Mouse (Mus musculus) inflammation-experienced regulatory T-cells, adult 6 months (primary cell): ENCODE results near the gene Akt1. TPM values are rescaled to one million over a fixed set of nuclear protein-coding genes. Genes with fewer than 3 reads are reported as not detected.
A peak's percentile ranks its signal among the peaks of the same experiment; 100 is the strongest.

Experiments used
- ATAC-seq: one replicate; pipeline ENCODE4 v1.8.0; 2017
- polyA plus RNA-seq, 3 experiments: library from polyadenylated mRNA; unstranded; fragments of 100-300 nt; shearing (Covaris generic); gene quantifications; one replicate each; pipeline ENCODE4 v1.2.1; 2017

Akt1 gene
- polyA plus RNA-seq, 3 experiments from 2014 or later, result 20.2 to 26.3 (median 21.0) TPM

DNA sequence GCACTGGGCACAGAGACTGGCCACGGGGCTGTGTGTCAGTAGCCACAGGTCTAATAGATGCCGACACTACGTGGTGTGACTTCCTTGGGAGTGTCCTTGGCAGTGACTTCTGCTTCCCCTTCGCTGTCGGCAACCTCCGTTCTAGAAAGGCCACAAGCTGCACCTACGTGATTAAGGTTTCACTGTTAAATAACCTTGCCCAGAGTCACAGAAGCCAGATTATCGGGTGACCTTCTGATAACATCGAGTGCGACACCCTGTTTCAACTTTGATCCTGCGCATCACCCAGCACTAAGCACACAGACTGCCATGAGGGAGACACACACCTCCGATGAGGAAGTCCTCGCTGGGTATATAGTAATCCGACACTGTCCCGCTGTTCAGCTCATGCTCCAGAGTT is 13.8 kb upstream of the Akt1 start:
- ATAC-seq, result peak; percentile 41

DNA sequence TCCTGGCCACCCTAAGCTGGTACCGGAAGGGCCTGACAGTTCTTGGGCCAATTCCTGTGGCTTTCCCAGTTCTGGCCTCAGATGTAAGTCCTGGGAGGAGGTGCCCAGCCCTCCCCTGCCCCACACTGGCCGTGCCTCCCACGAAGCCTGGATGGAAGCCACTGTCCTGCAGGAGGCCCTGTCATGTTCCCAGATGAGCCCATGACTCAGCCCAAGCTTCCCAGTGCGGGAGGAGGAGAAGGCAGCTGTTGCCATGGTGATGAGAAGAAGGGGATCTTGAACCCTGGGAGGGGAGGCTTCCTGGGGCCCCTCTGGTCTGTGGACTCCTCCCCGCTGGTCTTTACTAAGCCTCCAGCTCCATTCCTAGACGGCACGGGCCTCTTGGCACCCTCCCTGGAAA is 8.7 kb upstream of the Akt1 start:
- ATAC-seq, result no peak

DNA sequence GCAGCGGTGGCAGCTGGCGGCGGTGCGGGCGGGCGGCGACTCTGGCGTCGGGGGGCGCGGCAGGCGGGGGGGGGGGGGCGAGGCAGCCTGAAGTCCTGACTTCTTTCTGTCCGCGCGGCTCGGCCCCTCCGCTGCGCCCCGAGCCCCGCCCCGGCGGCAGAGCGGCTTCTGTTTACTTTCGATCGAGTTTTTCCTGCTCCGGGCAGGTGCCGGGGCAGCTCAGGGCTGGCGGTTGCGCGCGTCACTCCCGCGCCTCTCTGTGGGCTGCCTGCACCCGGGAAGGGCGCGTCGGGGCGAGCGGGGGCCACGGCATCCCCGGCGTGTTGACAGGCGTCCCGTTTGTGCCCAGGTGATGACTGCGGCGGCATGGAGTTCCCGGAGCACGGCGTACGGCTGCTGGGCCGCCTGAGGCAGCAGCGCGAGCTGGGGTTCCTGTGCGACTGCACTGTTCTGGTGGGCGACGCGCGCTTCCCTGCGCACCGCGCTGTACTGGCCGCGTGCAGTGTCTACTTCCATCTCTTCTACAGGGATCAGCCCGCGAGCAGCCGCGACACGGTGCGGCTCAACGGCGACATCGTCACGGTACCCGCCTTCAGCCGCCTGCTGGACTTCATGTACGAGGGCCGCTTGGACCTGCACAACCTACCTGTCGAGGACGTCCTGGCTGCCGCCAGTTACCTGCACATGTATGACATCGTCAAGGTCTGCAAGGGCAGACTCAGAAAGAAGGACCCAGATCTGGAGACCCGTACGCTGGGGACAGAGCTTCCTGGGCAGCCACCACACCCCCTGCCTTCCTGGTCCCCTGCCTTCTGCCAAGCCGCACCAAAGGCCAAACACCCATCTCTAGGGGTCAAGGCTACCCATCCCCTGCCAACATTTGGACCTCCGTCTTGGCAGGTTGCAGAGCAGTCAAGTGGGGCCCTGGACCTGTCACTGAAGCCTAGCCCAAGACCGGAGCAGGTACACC is 4.6 kb upstream of the Akt1 start:
- ATAC-seq, result peak; percentile 31

DNA sequence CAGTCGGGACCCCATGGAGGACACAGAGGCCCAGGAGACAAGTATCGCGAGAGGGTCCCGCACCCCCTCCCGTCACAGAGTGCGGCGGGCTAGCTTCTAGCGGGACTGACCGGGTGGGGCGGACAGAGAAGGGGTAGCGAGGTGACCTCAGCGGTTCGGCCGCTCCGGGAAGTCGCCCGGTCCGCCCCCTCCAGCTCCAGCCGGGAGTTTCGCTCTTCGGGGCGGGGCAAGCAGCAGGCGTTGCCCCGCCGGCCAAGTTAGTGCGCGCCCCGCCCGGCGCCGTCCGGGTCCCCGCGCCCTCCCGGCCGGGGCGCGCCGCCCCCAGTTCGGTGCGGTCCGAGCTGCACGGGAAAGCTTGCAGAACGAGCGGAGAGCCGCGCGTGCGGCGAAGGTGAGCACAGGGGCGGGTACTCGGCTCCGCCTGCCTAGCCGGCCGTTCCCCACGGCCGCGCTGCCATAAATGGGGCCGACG is 3.9 kb upstream of the Akt1 start, which contains the start of gene Zbtb42:
Gene Zbtb42, plus strand, starts transcription at position 274 of the 472 bp plus-strand sequence.
- ATAC-seq, result peak; percentile 12

DNA sequence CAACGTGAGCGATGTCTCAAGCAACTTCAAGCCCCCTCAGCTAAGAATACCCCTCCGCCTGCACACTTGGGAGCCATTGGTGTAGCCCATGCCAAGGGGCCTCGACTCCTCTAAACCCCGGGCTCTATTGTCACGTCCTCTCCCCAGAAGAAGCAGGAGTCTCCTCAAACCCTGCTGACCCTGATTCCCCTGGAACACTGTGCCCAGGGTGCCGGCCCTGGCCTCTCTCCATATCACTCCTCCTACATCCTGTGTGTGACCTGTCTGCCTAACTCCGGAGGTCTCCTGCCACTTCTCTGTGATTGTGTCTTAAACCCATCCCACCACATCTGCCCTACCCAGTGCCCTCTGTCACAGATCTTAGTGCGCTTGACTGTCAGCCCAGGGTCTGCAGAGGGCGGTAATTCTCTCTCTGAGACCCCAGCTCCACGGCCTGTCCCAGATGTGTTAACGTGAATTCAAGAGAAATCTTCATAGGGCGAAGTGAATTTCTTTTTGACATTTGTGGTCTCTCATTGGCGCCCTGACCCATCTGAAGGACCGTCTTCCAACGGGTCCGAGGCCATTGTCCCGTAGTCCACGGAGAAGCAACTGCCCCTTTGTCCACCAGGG is 3.4 kb upstream of the Akt1 start:
- ATAC-seq, result no peak

DNA sequence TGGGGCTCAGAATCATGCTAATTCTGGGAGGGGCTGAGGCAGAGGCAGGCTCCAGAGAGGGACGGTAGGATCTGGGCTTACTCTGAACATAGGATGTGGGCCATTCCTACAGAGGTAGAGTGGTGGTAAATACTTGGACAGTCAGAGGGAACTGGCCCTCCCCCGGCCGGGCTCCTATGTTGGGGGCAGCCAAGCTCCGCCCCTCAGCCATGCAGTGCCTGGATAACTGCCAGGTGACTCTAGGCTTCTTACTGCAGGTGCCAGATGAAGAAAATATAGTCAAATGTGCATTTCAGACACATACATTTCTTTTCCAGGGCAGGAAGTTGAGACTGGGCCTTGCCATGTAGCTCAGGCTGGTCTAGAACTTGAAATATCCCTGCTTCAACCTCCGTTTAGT is 2.4 kb upstream of the Akt1 start:
- no peak for ATAC-seq

DNA sequence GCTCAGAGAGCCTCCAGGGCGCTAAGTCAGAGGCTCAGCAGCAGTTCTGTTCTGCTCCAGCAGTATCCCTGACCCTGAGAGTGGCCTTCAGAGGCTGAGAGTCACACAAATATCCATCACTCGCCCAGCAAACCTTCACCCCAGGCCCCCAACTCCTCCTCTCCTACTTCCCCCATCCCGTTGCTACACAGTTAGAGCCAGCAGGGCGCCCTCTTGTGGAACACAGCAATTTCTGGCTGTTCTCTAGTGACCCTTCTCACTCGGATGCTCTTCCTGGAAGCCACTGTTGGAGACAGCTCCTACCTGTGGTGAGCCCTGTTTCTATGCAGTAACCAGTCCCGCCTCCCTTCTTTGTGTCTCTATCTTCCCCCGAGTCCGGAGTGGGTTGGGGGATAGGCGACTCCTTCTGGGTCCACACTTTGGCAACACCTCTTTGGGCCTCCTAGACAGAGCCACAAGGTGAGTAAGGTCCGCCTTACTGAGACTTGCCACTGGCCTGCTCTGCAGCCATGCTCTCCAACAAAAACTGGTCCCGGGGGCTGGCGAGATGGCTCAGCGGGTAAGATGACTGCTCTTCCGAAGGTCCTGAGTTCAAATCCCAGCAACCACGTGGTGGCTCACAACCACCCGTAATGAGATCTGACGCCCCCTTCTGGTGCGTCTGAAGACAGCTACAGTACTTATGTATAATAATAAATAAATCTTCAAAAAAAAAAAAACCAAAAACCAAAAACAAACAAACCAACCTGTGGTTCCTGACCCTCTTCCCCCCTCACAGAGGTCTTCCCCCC is 756 bp upstream of the Akt1 start:
- ATAC-seq, result peak; percentile 74

DNA sequence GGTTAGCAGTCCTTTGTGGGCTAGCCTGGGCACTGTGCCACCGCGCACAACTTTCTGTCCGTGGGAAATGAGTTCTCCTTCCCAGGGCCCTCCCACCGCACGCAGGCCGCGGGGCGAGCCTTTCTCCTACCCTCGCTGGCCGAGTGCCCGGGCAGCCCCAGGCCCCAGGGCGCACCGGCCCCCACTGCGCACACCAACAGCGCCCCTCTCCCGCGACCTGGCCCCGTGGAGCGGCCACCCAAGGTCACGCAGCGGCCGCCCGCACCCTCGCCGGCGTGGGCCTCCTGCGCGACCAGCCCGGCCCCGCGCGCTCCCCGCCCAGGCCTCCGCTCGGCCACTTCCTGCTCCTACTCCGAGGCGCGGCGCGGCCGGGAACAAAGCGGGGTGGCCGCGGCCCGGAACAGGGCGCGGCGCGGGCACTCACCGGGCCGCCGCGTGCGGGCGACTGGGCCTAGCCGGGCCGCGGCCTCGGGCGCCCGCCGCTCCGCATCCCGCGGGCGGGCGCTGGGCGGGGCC is 1.1 kb downstream of the Akt1 start:
- ATAC-seq, result peak; percentile 9

DNA sequence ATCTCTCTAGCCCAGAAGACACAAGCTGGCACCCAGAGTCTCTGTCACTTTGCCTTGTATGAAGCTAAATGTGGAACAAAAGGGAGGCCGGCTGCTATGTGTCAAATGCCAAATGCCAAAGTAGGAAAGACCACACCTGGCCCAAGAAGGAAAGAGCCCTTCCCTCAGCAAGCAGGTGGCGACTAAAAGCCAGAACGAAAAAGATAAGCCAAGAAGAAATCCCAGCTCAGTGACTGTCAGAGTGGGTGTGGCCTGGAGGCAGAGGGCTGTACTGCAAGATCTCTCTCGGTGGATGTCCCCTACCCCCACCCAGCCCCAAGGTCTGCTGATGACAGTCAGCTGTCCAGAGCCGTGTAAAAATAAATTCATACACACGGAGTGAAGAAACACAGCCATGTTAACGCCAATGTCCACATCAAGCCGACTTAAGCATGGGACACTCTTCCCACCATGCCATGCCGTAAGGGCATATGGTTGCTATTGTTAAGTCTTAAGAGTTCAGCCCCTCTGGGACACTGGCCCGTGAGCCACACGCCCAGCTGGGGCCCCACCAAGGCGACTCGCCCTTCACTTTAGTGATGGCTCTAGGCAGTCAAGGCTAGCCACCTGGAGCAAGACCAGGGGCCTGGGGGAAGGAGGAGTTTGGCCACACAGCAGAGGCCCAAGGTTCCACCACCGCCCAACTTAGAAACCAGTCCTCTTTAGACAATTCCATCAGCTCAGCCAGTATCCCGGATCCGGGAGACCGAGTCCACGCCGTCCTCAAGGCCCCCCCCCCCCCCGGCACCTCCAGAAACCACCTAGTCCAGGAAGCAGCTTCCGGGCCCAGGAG is 1.7 kb downstream of the Akt1 start:
- ATAC-seq, result peak; percentile 34

DNA sequence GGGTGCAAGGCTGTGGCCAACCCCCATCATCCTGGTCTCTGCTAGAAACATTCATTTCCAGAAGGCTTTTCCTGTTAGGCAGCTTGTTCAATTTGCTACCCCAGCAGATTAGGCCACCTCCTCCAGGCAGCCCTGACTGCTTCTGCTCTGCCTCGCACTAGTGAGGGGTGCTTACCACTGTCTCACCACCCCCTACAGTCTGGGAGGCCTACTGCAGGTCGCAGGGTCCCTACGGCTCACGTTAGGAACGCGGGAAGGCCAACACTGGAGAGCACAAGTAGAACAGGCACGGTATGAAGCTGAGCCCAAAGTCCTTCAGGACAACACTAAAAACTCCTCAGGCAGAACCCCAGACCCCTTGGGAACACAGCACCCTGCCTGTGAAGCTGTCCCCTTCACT is 2.8 kb downstream of the Akt1 start:
- ATAC-seq, result no peak

DNA sequence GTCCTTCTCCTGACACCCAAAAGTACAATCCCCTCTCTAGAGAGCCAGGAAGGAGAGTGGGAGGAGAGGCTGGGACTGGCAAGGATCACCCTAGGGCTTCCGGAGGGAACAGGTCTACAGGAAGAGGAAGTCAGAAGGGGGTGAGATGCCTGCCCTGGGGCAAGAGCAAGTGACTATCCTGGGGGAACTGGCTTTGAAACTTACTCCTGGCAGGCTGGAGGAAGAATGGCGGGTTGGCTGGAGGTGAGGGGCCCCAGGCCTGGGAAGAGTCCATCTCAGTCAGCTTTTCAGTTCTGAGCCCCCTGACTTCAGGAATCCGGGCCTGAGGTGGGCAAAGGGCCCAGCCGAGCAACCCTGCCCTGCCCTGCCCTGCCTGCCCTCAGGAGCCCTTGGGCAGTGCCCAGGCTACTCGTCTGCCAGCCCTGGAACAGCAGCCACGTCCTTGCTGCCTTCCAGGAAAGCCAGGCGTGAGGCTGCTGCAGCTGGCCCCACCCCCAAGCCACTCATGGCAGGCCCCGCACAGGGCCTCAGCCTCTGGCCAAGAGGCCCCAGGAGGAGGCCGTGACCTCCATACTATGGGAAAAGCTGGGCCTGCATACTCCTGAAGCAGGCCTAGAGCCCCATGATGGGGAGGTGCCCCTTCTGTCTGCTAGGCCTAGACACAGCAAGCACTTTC is 3.8 kb downstream of the Akt1 start:
- no peak for ATAC-seq

DNA sequence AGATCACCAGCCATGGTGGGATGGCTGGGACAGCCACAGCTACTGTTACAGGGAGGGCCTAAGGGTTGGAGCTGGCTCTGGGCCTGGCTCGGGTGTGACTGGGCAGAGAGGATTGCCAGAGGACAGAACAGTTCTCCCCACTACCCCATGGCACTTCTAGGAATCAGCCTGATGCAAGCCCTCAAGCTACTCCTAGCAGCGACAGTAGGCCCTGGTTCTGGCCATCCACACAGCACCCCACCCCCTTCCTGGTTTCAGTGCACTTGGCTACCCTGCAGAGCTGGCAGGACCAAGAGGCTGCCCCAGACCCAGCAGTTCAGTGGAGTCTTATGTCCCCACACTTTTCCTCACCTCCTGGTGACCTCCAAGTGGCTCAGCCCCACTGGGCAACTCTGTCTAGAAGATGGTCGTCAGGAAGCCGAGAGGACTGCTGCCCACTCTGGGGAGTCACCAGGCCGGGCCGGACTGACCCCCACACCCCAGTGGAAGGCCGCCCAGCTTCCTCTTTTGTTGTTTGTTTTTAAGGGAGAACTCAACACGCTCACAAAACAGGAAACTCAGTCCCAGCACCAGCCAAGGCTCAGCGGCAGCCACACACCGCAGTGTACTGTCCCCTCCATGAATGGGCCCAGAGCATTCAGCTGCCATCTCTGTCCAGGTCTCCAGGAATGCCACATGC is 6.9 kb downstream of the Akt1 start:
- ATAC-seq, result no peak

DNA sequence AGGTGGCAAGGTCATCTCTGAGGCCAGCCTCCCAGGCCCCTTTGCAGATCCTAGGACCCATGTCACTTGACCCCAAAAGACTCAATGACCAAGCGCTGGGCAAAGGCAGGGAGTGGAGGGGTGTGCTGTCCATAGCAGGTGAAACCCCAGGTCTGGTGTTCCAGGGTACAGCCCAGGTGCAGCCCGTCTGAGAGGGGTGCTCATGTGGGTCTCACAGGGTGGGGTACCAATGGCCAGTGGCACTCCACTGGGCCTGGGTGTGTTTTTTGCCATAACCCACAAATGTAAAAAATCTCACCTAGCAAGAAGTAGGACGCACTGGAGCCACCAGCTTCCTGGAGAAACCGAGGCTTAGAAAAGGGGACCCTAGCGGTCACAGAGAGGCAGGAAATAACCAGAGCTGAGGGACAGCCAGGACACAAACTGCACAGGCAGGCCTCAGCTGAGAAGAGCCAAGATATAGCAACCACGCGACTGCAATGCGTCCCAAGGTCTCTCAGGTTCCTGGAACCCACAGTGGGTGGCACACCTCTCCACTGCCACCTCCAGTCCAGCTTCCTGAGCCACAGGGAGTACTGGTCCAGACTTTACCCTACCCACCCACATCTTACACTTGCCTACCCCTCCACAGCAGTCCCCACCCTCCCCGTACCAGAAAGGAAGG is 8.7 kb downstream of the Akt1 start:
- no peak for ATAC-seq

DNA sequence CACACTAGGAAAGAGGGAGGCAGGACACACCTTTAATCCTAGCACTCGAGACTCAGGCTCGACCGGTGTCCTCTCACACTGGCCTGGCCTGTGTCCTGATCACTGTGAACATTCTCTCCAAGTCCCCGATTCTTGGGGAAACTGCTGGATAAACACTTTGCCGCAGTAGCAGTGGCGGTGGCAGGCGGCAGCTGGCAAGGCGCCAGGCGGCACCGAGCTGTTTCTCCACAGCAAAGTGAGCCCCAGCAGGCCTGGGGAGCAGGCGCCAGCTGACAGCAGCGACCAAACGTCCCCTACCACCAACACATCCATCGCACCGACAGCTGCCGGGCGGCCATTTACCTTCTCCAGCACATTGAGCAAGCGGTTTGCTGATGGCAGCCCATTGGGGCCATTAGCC is 9.2 kb downstream of the Akt1 start:
- ATAC-seq, result no peak

DNA sequence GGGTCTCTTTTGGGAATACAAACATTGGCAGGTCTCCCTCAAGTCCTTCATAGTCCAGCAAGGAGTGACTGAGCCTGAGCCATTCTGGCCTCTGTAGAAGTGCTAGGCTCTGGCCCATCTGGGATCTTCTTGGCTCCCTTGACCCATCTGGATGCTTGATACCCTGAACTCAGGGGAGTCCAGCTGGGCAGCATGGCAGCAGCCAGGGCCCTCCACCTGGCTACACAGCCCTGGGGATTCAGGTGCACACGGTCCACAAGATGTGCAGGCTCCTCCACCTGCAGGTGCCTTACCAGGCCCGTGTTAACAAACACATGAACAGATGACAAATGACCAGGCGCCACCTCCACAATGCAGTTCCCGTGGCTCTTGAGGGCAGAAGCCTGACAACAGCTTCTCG is 10.0 kb downstream of the Akt1 start:
- no peak for ATAC-seq

DNA sequence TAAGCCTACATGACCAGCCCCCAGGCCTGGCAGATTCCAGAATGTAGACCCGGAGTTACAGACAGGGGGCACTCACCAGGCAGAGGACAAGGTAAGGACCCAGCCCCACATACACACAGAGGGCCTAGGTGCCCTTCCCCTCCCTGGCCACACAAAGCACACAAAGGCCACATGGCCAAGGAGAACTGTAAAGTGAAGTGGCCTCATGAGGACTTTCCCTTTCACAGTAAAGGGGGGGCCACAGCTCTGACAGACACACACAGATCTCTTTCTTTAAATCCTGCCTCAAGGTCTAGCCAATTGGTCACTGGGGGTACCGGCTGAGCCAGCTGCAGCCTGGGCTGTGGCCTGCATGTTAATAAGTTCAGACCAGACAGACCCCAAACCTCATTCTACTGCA is 10.6 kb downstream of the Akt1 start:
- ATAC-seq, result no peak

DNA sequence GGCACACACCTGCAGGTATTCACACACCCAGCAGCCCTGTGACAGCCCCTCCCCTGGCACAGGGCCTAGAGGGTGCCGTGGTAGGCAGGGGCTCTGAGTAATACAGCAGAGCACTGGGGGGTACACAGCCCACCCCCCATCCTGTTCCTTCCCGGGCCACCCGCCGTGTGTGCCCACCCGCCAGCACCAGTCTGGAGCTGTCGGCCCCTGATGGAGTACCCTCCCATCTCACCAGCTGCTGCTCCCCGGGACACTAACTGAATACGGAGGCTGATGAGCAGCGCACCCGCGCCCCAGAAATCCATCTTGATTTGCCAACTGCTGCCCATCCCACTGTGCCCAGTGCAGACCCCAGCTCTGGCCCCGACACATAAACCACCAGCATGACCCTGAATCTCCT is 11.0 kb downstream of the Akt1 start:
- no peak for ATAC-seq

DNA sequence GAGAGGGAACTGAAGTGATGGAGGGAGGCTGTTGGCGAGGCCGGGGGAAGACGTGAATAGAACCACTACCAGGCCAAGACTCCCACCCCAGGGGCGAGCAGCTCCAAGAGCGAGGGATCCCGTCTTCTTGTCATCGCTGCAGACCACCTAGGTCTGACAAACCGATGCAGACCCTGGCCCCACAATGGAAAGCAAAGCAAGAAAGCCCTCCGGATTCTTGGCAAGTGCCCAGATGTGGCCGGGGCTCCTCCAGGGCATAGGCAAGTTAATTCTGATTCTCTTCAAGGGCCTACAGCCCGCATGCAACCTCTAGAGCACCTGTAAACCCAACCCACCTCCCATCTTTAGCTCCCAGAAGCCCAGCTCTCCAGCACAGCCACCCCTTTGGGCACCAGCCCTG is 11.4 kb downstream of the Akt1 start:
- no peak for ATAC-seq

DNA sequence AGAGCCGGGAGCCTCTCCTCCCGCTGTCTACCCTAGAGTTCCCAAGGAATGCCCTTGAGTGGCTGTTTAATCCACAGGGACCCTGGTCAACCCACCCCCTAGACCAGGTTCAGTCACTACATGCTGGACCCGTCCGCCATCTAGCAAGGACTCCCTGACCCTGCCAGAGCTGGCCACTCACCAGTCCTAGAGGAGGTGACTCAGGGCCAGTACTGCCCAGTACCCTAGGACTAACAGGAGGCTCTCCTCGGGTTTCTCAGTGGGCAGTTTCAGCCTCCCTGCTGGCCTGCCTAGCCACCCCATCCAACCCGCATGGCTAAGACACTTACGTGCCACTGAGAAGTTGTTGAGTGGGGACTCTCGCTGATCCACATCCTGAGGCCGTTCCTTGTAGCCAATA is 12.8 kb downstream of the Akt1 start:
- no peak for ATAC-seq

DNA sequence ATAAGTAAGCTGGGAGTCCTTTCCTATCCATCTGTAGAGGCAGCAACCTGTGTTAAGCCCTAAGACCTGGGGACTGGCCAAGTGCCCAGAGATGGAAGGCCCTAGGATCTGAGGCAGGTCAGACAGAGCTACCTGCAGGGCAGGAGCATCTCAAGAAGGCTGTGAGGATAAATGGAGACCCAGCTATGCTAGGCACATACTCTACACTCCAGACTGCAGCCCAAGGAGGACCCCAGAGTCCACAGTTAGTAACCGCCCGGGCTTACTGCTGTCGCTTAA is 13.4 kb downstream of the Akt1 start:
- no peak for ATAC-seq
